Mouse (Mus musculus): ENCODE data around the gene Tmem234.

- TF ChIP-seq EP300 (IDR thresholded peaks at IDR 0.05; ENCODE audit: insufficient read depth, low read depth, low read length) (no peak), CTCF (IDR thresholded peaks at IDR 0.05; ENCODE audit: low read depth, low read length) (no peak), POLR2A (IDR thresholded peaks at IDR 0.05; ENCODE audit: insufficient read depth, low read length) (no peak)
These were observed 32.1 kb upstream of the Tmem234 start for GRCm38 (mm10) chr4:129568366-129568765.
